Mouse (Mus musculus): Measurements from ENCODE around the gene Zscan2. TPM values are rescaled to one million over a fixed set of nuclear protein-coding genes. Genes with fewer than 3 reads are reported as not detected.
"Not testable (repeated sequence)": the region's sequence is repeated elsewhere in the genome, so short reads cannot be mapped to it uniquely, and the experiment has no call there.

The Zscan2 gene
- polyA plus RNA-seq, 1 experiment from 2014 or later, result 3.3 TPM

DNA sequence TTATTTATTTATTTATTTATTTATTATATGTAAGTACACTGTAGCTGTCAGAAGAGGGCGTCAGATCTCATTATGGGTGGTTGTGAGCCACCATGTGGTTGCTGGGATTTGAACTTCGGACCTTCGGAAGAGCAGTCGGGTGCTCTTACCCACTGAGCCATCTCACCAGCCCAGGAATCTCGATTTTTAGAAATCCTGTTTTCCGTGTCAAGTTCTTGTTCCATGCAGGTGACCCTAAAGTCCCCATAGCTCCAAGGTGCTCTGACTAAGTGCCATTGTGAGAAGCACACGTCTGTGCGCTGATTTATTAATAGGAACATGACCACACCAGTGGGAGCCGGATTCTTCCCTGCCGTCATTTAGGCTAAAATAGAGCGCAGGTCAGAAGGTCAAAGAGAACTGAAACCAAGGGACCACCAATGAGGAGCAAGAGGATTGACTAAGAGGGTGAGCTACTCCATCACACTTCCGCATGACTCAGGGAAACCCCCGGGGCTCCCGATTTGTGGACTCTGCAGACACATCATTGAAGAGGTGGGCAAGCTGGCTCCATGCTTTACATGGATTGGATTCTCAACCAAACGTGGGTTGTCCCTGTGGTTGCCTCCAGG, 30.4 kb upstream of the Zscan2 start:
- 82% methylated on average over 15 of the region's 15 CpGs for WGBS

DNA sequence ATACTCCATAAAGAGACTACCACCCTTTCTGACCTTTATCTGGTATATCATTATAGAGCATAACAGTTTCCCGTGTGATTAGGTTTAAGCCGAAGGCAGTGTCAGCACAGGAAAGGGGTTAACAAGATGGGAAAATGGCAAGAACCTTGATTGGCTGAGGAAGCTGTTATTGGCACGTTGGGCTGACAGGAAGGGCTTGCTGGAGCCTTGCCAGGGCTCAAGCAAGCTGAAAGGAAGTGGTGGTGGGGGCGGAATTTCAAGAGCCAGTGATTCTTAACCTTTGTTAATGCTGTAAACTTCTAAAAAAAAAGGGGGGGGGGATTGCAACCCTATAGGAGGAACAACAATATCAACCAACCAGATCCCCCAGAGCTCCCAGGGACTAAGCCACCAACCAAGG, 28.5 kb upstream of the Zscan2 start:
- 37% methylated on average over 4 of the region's 4 CpGs for WGBS
- Histone ChIP-seq H3K36me3 (ENCODE audit: control insufficient read depth, insufficient read depth, low read length) (no peaks in the 10 kb centered on the region), H3K27ac (ENCODE audit: low read depth, low read length) (no peak overlapping the region), H3K4me3 (ENCODE audit: low read length) (no peak overlapping the region), H3K9ac (ENCODE audit: low read depth, low read length) (no peak overlapping the region), H3K4me1 (ENCODE audit: control insufficient read depth, insufficient read depth, low read depth, low read length) (peaks cover 2% of the 10 kb centered on the region; the same call in 1 of the 2 replicates), H3K4me2 (ENCODE audit: low read length) (no peak overlapping the region), H3K27me3 (replicated peaks; ENCODE audit: control insufficient read depth, insufficient read depth, low read length) (no peaks in the 10 kb centered on the region), H3K9me3 (ENCODE audit: control insufficient read depth, low read length) (no peaks in the 10 kb centered on the region)
- no peak for ATAC-seq

More for the DNA sequence above, 30.4 kb upstream of the Zscan2 start:
- no peak for ATAC-seq
- Histone ChIP-seq H3K27me3 (replicated peaks; ENCODE audit: control insufficient read depth, insufficient read depth, low read length) (no peaks in the 10 kb centered on the region), H3K9ac (ENCODE audit: low read depth, low read length) (no peak overlapping the region), H3K4me2 (ENCODE audit: low read length) (no peak overlapping the region), H3K9me3 (ENCODE audit: control insufficient read depth, low read length) (no peaks in the 10 kb centered on the region), H3K4me3 (ENCODE audit: low read length) (no peak overlapping the region), H3K4me1 (ENCODE audit: control insufficient read depth, insufficient read depth, low read depth, low read length) (peaks cover 2% of the 10 kb centered on the region; the same call in 1 of the 2 replicates), H3K27ac (ENCODE audit: low read depth, low read length) (no peak overlapping the region), H3K36me3 (ENCODE audit: control insufficient read depth, insufficient read depth, low read length) (no peaks in the 10 kb centered on the region)

DNA sequence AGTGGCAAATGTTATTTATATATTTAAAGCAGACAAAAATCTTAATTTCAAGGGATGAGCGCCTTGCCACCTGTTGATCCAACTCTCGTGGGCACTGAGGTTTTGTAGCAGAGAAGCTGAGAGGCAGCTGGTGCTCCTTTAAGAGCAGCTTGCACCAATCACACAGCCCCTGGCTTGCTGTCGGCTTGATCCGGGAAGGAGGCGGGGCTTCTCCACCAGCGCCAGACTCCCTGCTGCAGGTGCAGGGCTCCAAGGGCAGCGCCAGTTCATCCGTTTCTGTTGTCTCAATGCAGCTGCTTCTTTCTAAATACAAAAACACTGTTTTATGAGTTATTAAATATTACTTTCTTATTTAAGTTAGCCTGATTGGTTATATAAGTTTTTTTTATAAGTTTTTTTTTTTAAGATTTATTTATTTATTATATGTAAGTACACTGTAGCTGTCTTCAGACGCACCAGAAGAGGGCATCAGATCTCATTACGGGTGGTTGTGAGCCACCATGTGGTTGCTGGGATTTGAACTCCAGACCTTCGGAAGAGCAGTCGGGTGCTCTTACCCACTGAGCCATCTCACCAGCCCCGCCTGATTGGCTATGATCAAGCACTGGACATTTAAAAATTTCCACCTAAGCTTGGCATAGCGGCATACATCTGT, 27.6 kb upstream of the Zscan2 start:
- H3K9me3 ChIP-seq (ENCODE audit: control insufficient read depth, low read length); H3K9ac ChIP-seq (ENCODE audit: low read depth, low read length); H3K27me3 ChIP-seq (replicated peaks; ENCODE audit: control insufficient read depth, insufficient read depth, low read length); H3K4me3 ChIP-seq (ENCODE audit: low read length); ATAC-seq; H3K4me1 ChIP-seq (ENCODE audit: control insufficient read depth, insufficient read depth, low read depth, low read length); H3K27ac ChIP-seq (ENCODE audit: low read depth, low read length); H3K36me3 ChIP-seq (ENCODE audit: control insufficient read depth, insufficient read depth, low read length): not testable (repeated sequence)
- peak overlapping the region; percentile 29 for H3K4me2 ChIP-seq (ENCODE audit: low read length)
- WGBS, result 22% methylated on average over 13 of the region's 14 CpGs

DNA sequence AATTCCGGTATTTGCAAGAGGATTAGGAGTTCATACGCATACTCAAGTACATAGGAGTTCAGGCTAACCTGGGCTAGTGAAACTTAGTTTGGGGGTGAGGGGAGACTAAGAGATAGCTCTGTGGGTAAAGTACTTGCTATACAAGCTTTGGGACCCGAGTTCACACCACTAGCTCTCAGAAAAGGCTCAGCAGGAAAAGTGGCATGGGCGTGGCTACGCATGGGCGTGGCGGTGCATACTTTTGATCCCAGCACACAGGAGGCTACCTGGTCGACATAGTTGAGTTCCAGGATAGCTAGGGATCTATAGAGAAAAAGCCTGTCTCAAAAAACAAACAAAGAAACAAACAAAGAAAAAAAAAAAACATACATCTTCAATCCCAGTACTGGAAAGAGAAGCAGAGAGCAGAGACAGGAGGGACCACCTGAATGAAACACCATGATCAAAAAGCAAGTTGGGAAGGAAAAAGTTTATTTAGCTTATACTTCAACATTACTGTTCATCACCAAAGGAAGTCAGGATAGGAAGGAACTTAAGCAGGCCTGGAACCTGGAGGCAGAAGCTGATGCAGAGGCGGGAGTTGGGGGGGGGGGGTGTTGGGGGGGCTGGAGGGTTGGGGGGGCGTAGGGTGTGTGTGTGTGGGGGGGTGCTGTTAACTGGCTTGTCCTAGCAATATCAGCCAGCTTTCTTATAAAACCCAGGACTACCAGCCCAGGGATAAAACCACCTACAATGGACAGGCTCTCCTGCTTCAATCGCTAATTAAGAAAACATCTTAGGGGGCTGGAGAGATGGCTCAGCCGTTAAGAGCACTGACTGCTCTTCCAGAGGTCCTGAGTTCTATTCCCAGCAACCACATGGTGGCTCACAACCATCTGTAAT, 26.8 kb upstream of the Zscan2 start:
- H3K27ac ChIP-seq (ENCODE audit: low read depth, low read length), result no peak overlapping the region
- no peak overlapping the region for H3K4me2 ChIP-seq (ENCODE audit: low read length)
- H3K36me3 ChIP-seq (ENCODE audit: control insufficient read depth, insufficient read depth, low read length), result no peaks in the 10 kb centered on the region
- 47% methylated on average over 12 of the region's 12 CpGs for WGBS
- peaks cover 2% of the 10 kb centered on the region; the same call in 1 of the 2 replicates for H3K4me1 ChIP-seq (ENCODE audit: control insufficient read depth, insufficient read depth, low read depth, low read length)
- H3K9ac ChIP-seq (ENCODE audit: low read depth, low read length), result no peak overlapping the region
- no peak for ATAC-seq
- H3K4me3 ChIP-seq (ENCODE audit: low read length), result no peak overlapping the region
- H3K9me3 ChIP-seq (ENCODE audit: control insufficient read depth, low read length), result no peaks in the 10 kb centered on the region
- no peaks in the 10 kb centered on the region for H3K27me3 ChIP-seq (replicated peaks; ENCODE audit: control insufficient read depth, insufficient read depth, low read length)

DNA sequence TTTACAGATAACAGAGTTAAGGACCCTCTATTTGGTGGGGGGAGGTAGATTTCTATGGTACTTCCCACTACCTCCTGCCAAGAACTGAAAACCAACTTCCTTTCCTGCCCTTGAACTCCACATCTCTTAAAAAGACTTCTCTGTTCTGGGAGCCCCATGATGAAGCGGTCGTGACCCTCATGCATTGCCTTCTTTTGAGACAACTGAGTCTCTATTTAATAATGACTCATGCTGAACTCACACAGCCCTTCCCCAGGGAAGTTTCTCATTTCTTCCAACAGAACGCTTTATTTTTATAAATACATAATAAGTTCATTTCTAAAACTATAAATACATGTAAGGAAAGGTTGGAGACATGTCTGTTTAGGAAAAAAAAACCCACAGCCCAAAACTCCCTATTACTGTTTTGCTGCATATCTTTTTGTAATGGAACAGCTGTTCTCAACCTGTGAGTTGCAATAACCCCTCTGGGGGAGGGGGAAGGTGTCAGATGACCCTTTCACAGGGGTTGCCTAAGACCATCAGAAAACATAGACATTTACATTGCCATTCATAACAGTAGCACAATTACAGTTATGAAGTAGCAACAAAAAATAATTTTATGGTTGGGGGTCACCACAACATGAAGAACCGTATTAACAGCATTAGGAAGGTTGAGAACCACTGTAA, 24.6 kb upstream of the Zscan2 start:
- ATAC-seq, result no peak
- Histone ChIP-seq H3K27me3 (replicated peaks; ENCODE audit: control insufficient read depth, insufficient read depth, low read length) (no peaks in the 10 kb centered on the region), H3K4me2 (ENCODE audit: low read length) (no peak overlapping the region), H3K9me3 (ENCODE audit: control insufficient read depth, low read length) (no peaks in the 10 kb centered on the region), H3K36me3 (ENCODE audit: control insufficient read depth, insufficient read depth, low read length) (no peaks in the 10 kb centered on the region), H3K27ac (ENCODE audit: low read depth, low read length) (no peak overlapping the region), H3K9ac (ENCODE audit: low read depth, low read length) (no peak overlapping the region), H3K4me1 (ENCODE audit: control insufficient read depth, insufficient read depth, low read depth, low read length) (peaks cover 2% of the 10 kb centered on the region; the same call in 1 of the 2 replicates), H3K4me3 (ENCODE audit: low read length) (no peak overlapping the region)
- WGBS, result 77% methylated on average over 4 of the region's 4 CpGs

DNA sequence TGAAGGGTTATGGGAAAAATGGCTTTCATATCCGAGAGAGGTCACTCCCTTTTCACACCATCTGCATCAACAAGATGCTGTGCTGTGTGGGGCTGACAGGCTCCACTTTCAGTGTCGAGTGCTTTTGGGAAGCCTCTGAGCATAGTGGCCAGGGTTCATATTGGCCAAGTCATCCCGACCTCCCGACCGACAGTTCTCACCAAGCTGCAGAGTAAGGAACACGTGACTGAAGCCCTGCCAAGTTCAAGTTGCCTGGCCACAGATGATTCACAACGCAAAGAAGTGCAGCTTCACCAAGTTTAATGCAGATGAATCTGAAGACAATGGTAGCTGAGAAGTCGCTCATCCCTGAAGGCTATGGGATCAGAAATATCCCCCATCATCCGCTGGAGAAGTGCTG, 23.0 kb upstream of the Zscan2 start:
- Histone ChIP-seq H3K36me3 (ENCODE audit: control insufficient read depth, insufficient read depth, low read length) (no peaks in the 10 kb centered on the region), H3K9me3 (ENCODE audit: control insufficient read depth, low read length) (no peaks in the 10 kb centered on the region), H3K4me3 (ENCODE audit: low read length) (no peak overlapping the region), H3K4me1 (ENCODE audit: control insufficient read depth, insufficient read depth, low read depth, low read length) (peaks cover 2% of the 10 kb centered on the region; the same call in 1 of the 2 replicates), H3K4me2 (ENCODE audit: low read length) (no peak overlapping the region), H3K9ac (ENCODE audit: low read depth, low read length) (no peak overlapping the region), H3K27ac (ENCODE audit: low read depth, low read length) (no peak overlapping the region), H3K27me3 (replicated peaks; ENCODE audit: control insufficient read depth, insufficient read depth, low read length) (no peaks in the 10 kb centered on the region)
- 49% methylated on average over 9 of the region's 9 CpGs for WGBS
- ATAC-seq, result no peak

DNA sequence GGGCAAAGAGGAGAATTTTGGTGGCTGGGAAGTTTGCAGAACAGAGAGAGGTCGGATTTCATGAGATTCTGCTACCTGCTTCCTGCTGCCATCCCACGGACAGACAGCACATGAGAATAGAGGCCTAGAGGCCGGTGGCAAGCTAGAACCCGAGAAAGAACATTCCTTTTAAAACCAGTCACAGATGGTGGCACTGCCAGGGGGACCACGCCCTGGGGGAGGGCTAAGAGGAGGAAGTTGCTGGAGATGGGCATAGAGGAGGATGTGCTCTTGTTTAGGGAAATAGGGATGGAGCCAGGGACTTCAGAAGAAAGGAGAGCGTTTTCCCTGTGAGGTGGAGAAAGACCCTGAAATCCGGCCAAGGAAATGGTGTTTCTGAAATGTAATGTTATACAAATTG, 22.5 kb upstream of the Zscan2 start:
- Histone ChIP-seq H3K4me3 (ENCODE audit: low read length) (no peak overlapping the region), H3K9me3 (ENCODE audit: control insufficient read depth, low read length) (no peaks in the 10 kb centered on the region), H3K4me2 (ENCODE audit: low read length) (no peak overlapping the region), H3K4me1 (ENCODE audit: control insufficient read depth, insufficient read depth, low read depth, low read length) (no peaks in the 10 kb centered on the region), H3K36me3 (ENCODE audit: control insufficient read depth, insufficient read depth, low read length) (no peaks in the 10 kb centered on the region), H3K27ac (ENCODE audit: low read depth, low read length) (no peak overlapping the region), H3K9ac (ENCODE audit: low read depth, low read length) (no peak overlapping the region), H3K27me3 (replicated peaks; ENCODE audit: control insufficient read depth, insufficient read depth, low read length) (no peaks in the 10 kb centered on the region)
- no peak for ATAC-seq
- 40% methylated on average over 7 of the region's 7 CpGs for WGBS

DNA sequence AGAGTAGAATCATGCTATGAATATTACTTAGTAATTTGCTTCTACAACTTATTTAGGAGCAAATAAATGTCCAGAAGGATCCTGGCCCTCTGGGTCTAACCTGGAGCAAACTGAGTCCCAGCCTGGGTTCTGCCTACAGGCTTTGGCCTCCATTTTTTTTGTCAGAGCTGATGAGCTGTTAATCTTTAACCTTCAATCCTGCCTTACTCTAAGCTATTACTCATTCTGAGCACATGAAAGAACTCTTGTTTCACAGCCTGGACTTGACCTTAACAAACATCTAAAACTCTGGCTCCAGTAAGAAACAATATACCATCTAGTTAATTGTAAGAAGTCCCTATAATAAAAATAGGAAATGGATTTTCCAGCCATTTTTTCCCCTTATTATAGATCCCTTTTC, 21.0 kb upstream of the Zscan2 start:
- H3K9me3 ChIP-seq (ENCODE audit: control insufficient read depth, low read length), result no peaks in the 10 kb centered on the region
- H3K4me2 ChIP-seq (ENCODE audit: low read length), result no peak overlapping the region
- H3K27ac ChIP-seq (ENCODE audit: low read depth, low read length), result no peak overlapping the region
- H3K36me3 ChIP-seq (ENCODE audit: control insufficient read depth, insufficient read depth, low read length), result no peaks in the 10 kb centered on the region
- no peak overlapping the region for H3K4me3 ChIP-seq (ENCODE audit: low read length)
- no peaks in the 10 kb centered on the region for H3K27me3 ChIP-seq (replicated peaks; ENCODE audit: control insufficient read depth, insufficient read depth, low read length)
- ATAC-seq, result no peak
- no peaks in the 10 kb centered on the region for H3K4me1 ChIP-seq (ENCODE audit: control insufficient read depth, insufficient read depth, low read depth, low read length)
- H3K9ac ChIP-seq (ENCODE audit: low read depth, low read length), result no peak overlapping the region

DNA sequence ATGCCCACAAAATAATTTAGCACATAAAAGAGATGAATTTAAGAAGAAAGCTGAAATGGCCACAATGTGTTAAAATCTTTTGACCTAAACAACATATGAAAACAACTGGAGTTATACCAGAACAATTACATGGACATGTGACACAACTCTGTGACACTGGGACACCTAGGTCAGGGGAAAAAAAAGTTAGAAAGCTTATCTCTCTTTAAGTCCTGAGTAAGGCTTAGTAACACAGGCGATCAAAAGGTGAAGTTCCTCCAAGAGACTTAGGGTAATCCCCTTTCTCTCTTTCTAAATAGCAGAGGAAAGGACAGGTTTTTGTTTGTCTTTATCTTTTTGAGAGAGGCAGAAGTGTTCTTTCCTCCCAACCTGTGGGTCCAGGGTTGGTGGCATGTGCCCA, 20.5 kb upstream of the Zscan2 start:
- no peaks in the 10 kb centered on the region for H3K36me3 ChIP-seq (ENCODE audit: control insufficient read depth, insufficient read depth, low read length)
- H3K4me3 ChIP-seq (ENCODE audit: low read length), result no peak overlapping the region
- H3K27me3 ChIP-seq (replicated peaks; ENCODE audit: control insufficient read depth, insufficient read depth, low read length), result no peaks in the 10 kb centered on the region
- ATAC-seq, result no peak
- 64% methylated on average over 1 of the region's 1 CpGs for WGBS
- no peaks in the 10 kb centered on the region for H3K4me1 ChIP-seq (ENCODE audit: control insufficient read depth, insufficient read depth, low read depth, low read length)
- H3K4me2 ChIP-seq (ENCODE audit: low read length), result no peak overlapping the region
- H3K9ac ChIP-seq (ENCODE audit: low read depth, low read length), result no peak overlapping the region
- H3K9me3 ChIP-seq (ENCODE audit: control insufficient read depth, low read length), result no peaks in the 10 kb centered on the region
- no peak overlapping the region for H3K27ac ChIP-seq (ENCODE audit: low read depth, low read length)

Measured in hindbrain, embryonic 16.5 days (tissue).